Mouse (Mus musculus) heart, postnatal 0 days (tissue): ENCODE data around the gene BC003965. TPM values are rescaled to one million over a fixed set of nuclear protein-coding genes. Genes with fewer than 3 reads are reported as not detected.

Experiments
- ATAC-seq: fragments of 200-750 bp; cut with Nextera tagmentation; 2 replicates; pipeline ENCODE4 v1.8.0; 2017; ENCODE audit warnings: low read depth, moderate number of reproducible peaks, moderate library complexity; ENCODE audit not compliant: insufficient read depth
- DNase-seq: peaks from one replicate; pipeline ENCODE4 v3.0.0-alpha.2; 2016; ENCODE audit warnings: low spot score
- H3K27ac ChIP-seq: fragments of 300-500 bp; sonication (generic); 2 replicates; pipeline ENCODE4 v1.5.1; 2014; ENCODE audit warnings: low read depth, mild to moderate bottlenecking
- H3K27me3 ChIP-seq: fragments of 300-500 bp; sonication (generic); 2 replicates; pipeline ENCODE4 v1.6.1; 2014; ENCODE audit warnings: low read length, mixed read lengths; ENCODE audit not compliant: control insufficient read depth, insufficient read depth
- H3K36me3 ChIP-seq: fragments of 300-500 bp; sonication (generic); replicated peaks from 2 replicates; pipeline ENCODE4 v1.6.1; 2014; ENCODE audit warnings: low read length, mixed read lengths; ENCODE audit not compliant: control insufficient read depth, insufficient read depth
- H3K4me1 ChIP-seq: fragments of 300-500 bp; sonication (generic); 2 replicates; pipeline ENCODE4 v1.6.1; 2014; ENCODE audit warnings: antibody characterized with exemption; ENCODE audit not compliant: control insufficient read depth, insufficient read depth
- H3K4me2 ChIP-seq: fragments of 300-500 bp; sonication (generic); 2 replicates; pipeline ENCODE4 v1.6.1; 2014; ENCODE audit warnings: low read depth, mild to moderate bottlenecking, low read length, moderate library complexity
- H3K4me3 ChIP-seq: fragments of 300-500 bp; sonication (generic); 2 replicates; pipeline ENCODE4 v1.5.1; 2014; ENCODE audit warnings: low read depth, low read length
- H3K9ac ChIP-seq: fragments of 300-500 bp; sonication (generic); replicated peaks from 2 replicates; pipeline ENCODE4 v1.6.1; 2014; ENCODE audit warnings: low read depth, low read length, mixed read lengths
- H3K9me3 ChIP-seq: fragments of 300-500 bp; sonication (generic); replicated peaks from 2 replicates; pipeline ENCODE4 v1.6.1; 2016; ENCODE audit warnings: low read length; ENCODE audit not compliant: control insufficient read depth
- CTCF ChIP-seq: IDR thresholded peaks from 2 replicates; pipeline ENCODE4 v1.5.1; 2016; ENCODE audit warnings: antibody characterized with exemption, control low read depth, low read depth
- EP300 ChIP-seq: IDR thresholded peaks from 2 replicates; pipeline ENCODE4 v1.6.1; 2016; ENCODE audit warnings: antibody characterized with exemption, low read depth
- WGBS: fragments of 180-500 bp; shearing (Covaris S2); extraction: QIAGEN DNeasy Blood & Tissue Kit; methylation state at CpG from one replicate; pipeline ENCODE4 v1.1.7; 2014; 5-methylcytosine and 5-hydroxymethylcytosine counted together
- polyA plus RNA-seq: library from polyadenylated mRNA; unstranded; fragments of >200 nt; fragmentation: Nextera tagmentation; extraction: Ambion mirVana; gene quantifications from 2 replicates; pipeline ENCODE4 v1.2.1, GENCODE M21; 2015
- total RNA-seq: library from RNA; depleted of rRNA; stranded (reverse); fragments of >200 nt; gene quantifications from 2 replicates; pipeline ENCODE4 v1.2.3, GENCODE M21; 2014; ENCODE audit warnings: low replicate concordance; rRNA removed

The BC003965 gene
- total and polyA plus RNA-seq, 2 experiments from 2014 or later: 17.3 to 26.5 TPM

DNA sequence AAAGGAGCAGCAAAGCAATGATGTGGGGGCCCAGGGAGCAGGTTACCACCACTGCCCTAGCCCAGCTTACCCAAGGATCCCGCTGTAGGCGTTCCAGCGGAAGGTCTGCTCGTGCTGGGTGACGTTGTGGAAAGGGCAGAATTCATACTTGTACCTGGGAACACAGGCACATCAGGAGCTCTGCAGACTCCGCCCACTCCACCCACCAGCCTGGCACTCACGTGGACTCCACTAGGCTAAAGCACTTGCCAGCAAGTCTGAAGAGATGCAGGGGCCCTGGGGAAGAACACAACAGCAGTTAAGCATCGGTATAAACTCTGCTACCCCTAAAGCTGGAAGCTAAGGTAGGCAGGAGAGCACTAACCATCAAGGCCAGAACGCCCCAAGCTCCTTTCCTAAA is 51.3 kb downstream of the BC003965 start:
- TF ChIP-seq EP300: no peak
- no peak for TF ChIP-seq CTCF
- DNase-seq (no peak), ATAC-seq (no peak)
- no peak overlapping the region for H3K27ac ChIP-seq
- peaks cover 20% of the 10 kb centered on the region for H3K36me3 ChIP-seq
- H3K4me3 ChIP-seq: no peak overlapping the region
- no peaks in the 10 kb centered on the region for H3K27me3 ChIP-seq
- WGBS: 87% methylated on average over 9 of the region's 9 CpGs
- H3K4me2 ChIP-seq: no peak overlapping the region
- H3K9me3 ChIP-seq: no peaks in the 10 kb centered on the region
- H3K9ac ChIP-seq: no peak overlapping the region
- H3K4me1 ChIP-seq: peaks cover 7% of the 10 kb centered on the region

Other genes with a start within 250 kb of the BC003965 start
- gene Mapk8ip3, start 247.6 kb upstream of the BC003965 start, total RNA-seq: 57.8 and 65.1 TPM in 2 replicates
- 13.1 and 13.3 TPM in 2 replicates for gene Mapk8ip3, start 247.6 kb upstream of the BC003965 start, polyA plus RNA-seq
- gene Jpt2, start 223.9 kb upstream of the BC003965 start, total RNA-seq: 22.4 and 46.5 TPM in 2 replicates
- 21.2 and 24.4 TPM in 2 replicates for gene Jpt2, start 223.9 kb upstream of the BC003965 start, polyA plus RNA-seq
- 12.0 and 13.5 TPM in 2 replicates for gene Cramp1l, start 168.8 kb upstream of the BC003965 start, total RNA-seq
- gene Cramp1l, start 168.8 kb upstream of the BC003965 start, polyA plus RNA-seq: 2.2 and 2.4 TPM in 2 replicates
- gene Ift140, start 168.5 kb upstream of the BC003965 start, total RNA-seq: 11.7 and 13.4 TPM in 2 replicates
- 4.0 and 4.6 TPM in 2 replicates for gene Ift140, start 168.5 kb upstream of the BC003965 start, polyA plus RNA-seq
- 53.8 and 56.4 TPM in 2 replicates for gene Tmem204, start 101.0 kb upstream of the BC003965 start, total RNA-seq
- 27.2 and 27.9 TPM in 2 replicates for gene Tmem204, start 101.0 kb upstream of the BC003965 start, polyA plus RNA-seq
- gene Telo2, start 68.6 kb upstream of the BC003965 start, total RNA-seq: 27.9 and 31.4 TPM in 2 replicates
- gene Telo2, start 68.6 kb upstream of the BC003965 start, polyA plus RNA-seq: 13.2 and 15.3 TPM in 2 replicates
- gene Ptx4, start 63.8 kb upstream of the BC003965 start, total RNA-seq: 0.12 TPM in 1 of 2 replicates, not detected in the other
- gene Ptx4, start 63.8 kb upstream of the BC003965 start, polyA plus RNA-seq: 0.22 TPM in 2 replicates
- gene Clcn7, start 51.2 kb upstream of the BC003965 start, total RNA-seq: 15.4 and 20.3 TPM in 2 replicates
- 12.6 and 12.8 TPM in 2 replicates for gene Clcn7, start 51.2 kb upstream of the BC003965 start, polyA plus RNA-seq
- not detected in 2 replicates for gene Ccdc154, start 22.1 kb upstream of the BC003965 start, total RNA-seq
- not detected in 2 replicates for gene Ccdc154, start 22.1 kb upstream of the BC003965 start, polyA plus RNA-seq
- gene Gm38655, start 9.1 kb upstream of the BC003965 start, total RNA-seq: not detected in 2 replicates
- not detected in 2 replicates for gene Gm38655, start 9.1 kb upstream of the BC003965 start, polyA plus RNA-seq
- 3.2 and 4.8 TPM in 2 replicates for gene Unkl, start 3.8 kb downstream of the BC003965 start, total RNA-seq
- gene Unkl, start 3.8 kb downstream of the BC003965 start, polyA plus RNA-seq: 2.8 and 3.0 TPM in 2 replicates
- 20.4 and 24.2 TPM in 2 replicates for gene Gnptg, start 55.6 kb downstream of the BC003965 start, total RNA-seq
- gene Gnptg, start 55.6 kb downstream of the BC003965 start, polyA plus RNA-seq: 21.0 and 22.7 TPM in 2 replicates
- 31.2 and 32.4 TPM in 2 replicates for gene Tsr3, start 55.6 kb downstream of the BC003965 start, total RNA-seq
- 23.4 and 24.3 TPM in 2 replicates for gene Tsr3, start 55.6 kb downstream of the BC003965 start, polyA plus RNA-seq
- 2.1 TPM in 1 of 2 replicates, not detected in the other for gene Baiap3, start 71.8 kb downstream of the BC003965 start, total RNA-seq
- 0.12 and 0.22 TPM in 2 replicates for gene Baiap3, start 71.8 kb downstream of the BC003965 start, polyA plus RNA-seq
- gene Ube2i, start 90.1 kb downstream of the BC003965 start, total RNA-seq: 293 and 343 TPM in 2 replicates
- gene Ube2i, start 90.1 kb downstream of the BC003965 start, polyA plus RNA-seq: 253 and 259 TPM in 2 replicates
- gene Prss34, start 113.8 kb downstream of the BC003965 start, total RNA-seq: 1.0 TPM in 1 of 2 replicates, not detected in the other
- gene Prss34, start 113.8 kb downstream of the BC003965 start, polyA plus RNA-seq: 0.71 and 0.77 TPM in 2 replicates
- not detected in 2 replicates for gene Prss28, start 124.1 kb downstream of the BC003965 start, total RNA-seq
- not detected in 2 replicates for gene Prss28, start 124.1 kb downstream of the BC003965 start, polyA plus RNA-seq
- not detected in 2 replicates for gene Prss29, start 134.1 kb downstream of the BC003965 start, total RNA-seq
- gene Prss29, start 134.1 kb downstream of the BC003965 start, polyA plus RNA-seq: not detected in 2 replicates
- gene Tpsab1, start 161.0 kb downstream of the BC003965 start, total RNA-seq: 0.23 and 5.3 TPM in 2 replicates
- gene Tpsab1, start 161.0 kb downstream of the BC003965 start, polyA plus RNA-seq: 0.80 and 1.2 TPM in 2 replicates
- 15.2 and 28.1 TPM in 2 replicates for gene Tpsb2, start 181.8 kb downstream of the BC003965 start, total RNA-seq
- 26.2 and 35.5 TPM in 2 replicates for gene Tpsb2, start 181.8 kb downstream of the BC003965 start, polyA plus RNA-seq
- not detected in 2 replicates for gene Tpsg1, start 184.7 kb downstream of the BC003965 start, total RNA-seq
- 0.33 and 0.56 TPM in 2 replicates for gene Tpsg1, start 184.7 kb downstream of the BC003965 start, polyA plus RNA-seq
- gene Cacna1h, start 249.2 kb downstream of the BC003965 start, total RNA-seq: 39.2 and 65.9 TPM in 2 replicates
- gene Cacna1h, start 249.2 kb downstream of the BC003965 start, polyA plus RNA-seq: 3.1 and 3.4 TPM in 2 replicates